Mouse (Mus musculus): ENCODE data around the gene Adamts4. TPM values are rescaled to one million over a fixed set of nuclear protein-coding genes. Genes with fewer than 3 reads are reported as not detected.

Adamts4 gene
- polyA plus RNA-seq, 1 experiment = 20.1 TPM

DNA sequence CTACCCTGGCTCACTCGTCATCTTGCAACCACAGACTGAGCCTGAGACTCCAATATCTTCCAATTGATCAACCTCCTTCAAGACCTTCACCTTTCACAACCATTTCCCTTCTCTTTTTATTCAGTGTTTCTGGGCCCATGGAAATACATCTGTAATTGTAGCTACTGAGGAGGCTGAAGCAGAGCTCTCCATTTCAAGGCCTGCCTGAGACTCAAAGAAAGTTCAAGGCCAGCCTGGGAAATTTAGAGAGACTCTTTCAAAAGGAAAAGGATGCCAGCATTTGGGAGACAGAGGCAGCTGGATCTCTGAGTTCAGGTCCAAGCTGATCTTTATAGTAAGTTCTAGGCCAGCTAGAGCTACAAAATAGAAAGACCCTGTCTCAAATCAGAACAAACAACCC lies 22.3 kb upstream of the Adamts4 start:
- TF ChIP-seq CTCF (IDR thresholded peaks at IDR 0.05; ENCODE audit: extremely low read depth, insufficient read depth, low read length) = no peak
- TF ChIP-seq POLR2A (IDR thresholded peaks at IDR 0.05; ENCODE audit: extremely low read depth, insufficient read depth, low read length) = no peak
- Histone ChIP-seq H3K27ac (ENCODE audit: insufficient read depth, low read length) (no peak overlapping the region), H3K4me3 (ENCODE audit: insufficient read depth, low read length) (no peak overlapping the region), H3K4me1 (ENCODE audit: control insufficient read depth, insufficient read depth, low read length) (no peaks in the 10 kb centered on the region)

DNA sequence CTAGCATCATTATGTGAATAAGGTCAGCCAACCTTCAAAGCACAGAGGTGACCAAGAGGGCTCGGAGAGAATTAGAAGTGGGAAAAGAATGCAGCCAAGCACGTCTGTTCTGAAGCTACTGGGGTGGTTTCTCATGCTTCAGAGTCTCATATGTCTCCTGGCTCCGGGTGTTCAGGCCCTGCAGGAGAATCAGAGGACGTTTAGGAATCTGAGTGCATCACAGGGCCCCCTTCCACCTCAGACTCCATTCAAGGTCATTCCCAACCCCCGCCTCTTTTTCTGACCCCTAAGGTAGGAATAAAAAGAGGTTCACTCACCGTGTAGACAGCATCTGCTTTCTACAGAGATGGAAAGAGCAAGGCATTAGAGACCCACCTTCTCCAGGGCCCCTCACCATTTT lies 20.5 kb upstream of the Adamts4 start:
- Histone ChIP-seq H3K4me3 (ENCODE audit: insufficient read depth, low read length) (no peak overlapping the region), H3K4me1 (ENCODE audit: control insufficient read depth, insufficient read depth, low read length) (no peaks in the 10 kb centered on the region), H3K27ac (ENCODE audit: insufficient read depth, low read length) (no peak overlapping the region)
- TF ChIP-seq CTCF (IDR thresholded peaks at IDR 0.05; ENCODE audit: extremely low read depth, insufficient read depth, low read length) (no peak), POLR2A (IDR thresholded peaks at IDR 0.05; ENCODE audit: extremely low read depth, insufficient read depth, low read length) (no peak)

DNA sequence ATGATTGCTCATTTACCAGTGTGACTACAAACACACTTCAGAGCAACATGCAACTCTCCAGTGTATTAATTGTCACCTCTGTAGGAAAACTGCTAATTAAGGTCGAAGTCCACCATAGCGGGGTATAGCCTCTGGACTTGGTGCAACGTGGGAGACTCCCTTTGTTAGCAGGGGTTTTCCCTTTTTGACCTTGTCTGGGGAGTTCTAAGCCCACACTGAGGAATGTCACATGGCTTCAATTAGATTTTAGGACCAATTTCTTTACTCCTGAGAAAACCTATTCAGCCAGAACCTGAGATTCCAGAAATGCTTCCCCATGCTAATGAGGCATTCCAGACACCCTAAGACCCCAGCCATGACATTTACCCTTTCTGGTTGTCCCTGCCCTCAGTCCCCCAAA lies 20.0 kb upstream of the Adamts4 start:
- TF ChIP-seq POLR2A (IDR thresholded peaks at IDR 0.05; ENCODE audit: extremely low read depth, insufficient read depth, low read length) (no peak), CTCF (IDR thresholded peaks at IDR 0.05; ENCODE audit: extremely low read depth, insufficient read depth, low read length) (no peak)
- H3K4me3 ChIP-seq (ENCODE audit: insufficient read depth, low read length) = no peak overlapping the region
- no peaks in the 10 kb centered on the region for H3K4me1 ChIP-seq (ENCODE audit: control insufficient read depth, insufficient read depth, low read length)
- no peak overlapping the region for H3K27ac ChIP-seq (ENCODE audit: insufficient read depth, low read length)

DNA sequence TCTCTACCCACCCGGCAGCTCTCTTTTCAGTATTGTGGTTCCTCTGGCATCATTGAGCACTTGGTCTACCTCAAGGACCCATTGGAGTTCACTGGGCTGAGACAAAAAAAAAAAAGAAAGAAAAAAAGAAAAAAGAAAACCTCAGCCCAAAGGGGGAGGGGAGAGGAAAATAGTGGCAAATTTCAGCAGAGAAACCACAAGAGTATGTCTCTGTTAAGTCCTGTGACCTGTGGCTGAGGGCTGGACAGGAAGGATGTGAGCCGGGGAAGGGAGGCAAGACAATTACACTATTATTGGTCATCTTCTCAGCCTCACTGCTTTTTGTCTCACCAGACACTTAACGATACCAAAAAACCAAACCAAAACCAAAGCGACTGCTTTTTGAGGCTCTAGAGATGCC lies 18.4 kb upstream of the Adamts4 start:
- TF ChIP-seq CTCF (IDR thresholded peaks at IDR 0.05; ENCODE audit: extremely low read depth, insufficient read depth, low read length) (no peak), POLR2A (IDR thresholded peaks at IDR 0.05; ENCODE audit: extremely low read depth, insufficient read depth, low read length) (no peak)
- Histone ChIP-seq H3K4me1 (ENCODE audit: control insufficient read depth, insufficient read depth, low read length) (no peaks in the 10 kb centered on the region), H3K4me3 (ENCODE audit: insufficient read depth, low read length) (no peak overlapping the region), H3K27ac (ENCODE audit: insufficient read depth, low read length) (no peak overlapping the region)

DNA sequence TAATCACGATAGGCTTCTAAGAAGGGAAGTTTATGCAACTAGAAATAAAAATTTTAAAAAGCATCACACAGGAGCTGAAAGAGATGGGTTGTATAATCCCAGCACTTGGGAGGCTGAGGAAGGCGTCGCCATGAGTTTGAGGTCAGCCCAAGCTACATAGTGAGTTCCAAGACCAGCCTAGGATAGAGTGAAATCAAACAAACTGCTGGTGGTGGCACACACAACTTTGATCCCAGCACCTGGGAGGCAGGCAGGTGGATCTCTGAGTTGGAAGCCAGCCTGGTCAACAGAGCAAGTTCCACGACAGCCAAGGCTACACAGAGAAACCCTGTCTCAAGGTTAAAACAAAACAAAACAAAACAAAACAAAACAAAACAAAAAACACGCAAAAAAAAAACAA lies 17.9 kb upstream of the Adamts4 start:
- no peak overlapping the region for H3K4me3 ChIP-seq (ENCODE audit: insufficient read depth, low read length)
- no peak overlapping the region for H3K27ac ChIP-seq (ENCODE audit: insufficient read depth, low read length)
- no peaks in the 10 kb centered on the region for H3K4me1 ChIP-seq (ENCODE audit: control insufficient read depth, insufficient read depth, low read length)
- no peak for TF ChIP-seq CTCF (IDR thresholded peaks at IDR 0.05; ENCODE audit: extremely low read depth, insufficient read depth, low read length)
- TF ChIP-seq POLR2A (IDR thresholded peaks at IDR 0.05; ENCODE audit: extremely low read depth, insufficient read depth, low read length) = no peak

DNA sequence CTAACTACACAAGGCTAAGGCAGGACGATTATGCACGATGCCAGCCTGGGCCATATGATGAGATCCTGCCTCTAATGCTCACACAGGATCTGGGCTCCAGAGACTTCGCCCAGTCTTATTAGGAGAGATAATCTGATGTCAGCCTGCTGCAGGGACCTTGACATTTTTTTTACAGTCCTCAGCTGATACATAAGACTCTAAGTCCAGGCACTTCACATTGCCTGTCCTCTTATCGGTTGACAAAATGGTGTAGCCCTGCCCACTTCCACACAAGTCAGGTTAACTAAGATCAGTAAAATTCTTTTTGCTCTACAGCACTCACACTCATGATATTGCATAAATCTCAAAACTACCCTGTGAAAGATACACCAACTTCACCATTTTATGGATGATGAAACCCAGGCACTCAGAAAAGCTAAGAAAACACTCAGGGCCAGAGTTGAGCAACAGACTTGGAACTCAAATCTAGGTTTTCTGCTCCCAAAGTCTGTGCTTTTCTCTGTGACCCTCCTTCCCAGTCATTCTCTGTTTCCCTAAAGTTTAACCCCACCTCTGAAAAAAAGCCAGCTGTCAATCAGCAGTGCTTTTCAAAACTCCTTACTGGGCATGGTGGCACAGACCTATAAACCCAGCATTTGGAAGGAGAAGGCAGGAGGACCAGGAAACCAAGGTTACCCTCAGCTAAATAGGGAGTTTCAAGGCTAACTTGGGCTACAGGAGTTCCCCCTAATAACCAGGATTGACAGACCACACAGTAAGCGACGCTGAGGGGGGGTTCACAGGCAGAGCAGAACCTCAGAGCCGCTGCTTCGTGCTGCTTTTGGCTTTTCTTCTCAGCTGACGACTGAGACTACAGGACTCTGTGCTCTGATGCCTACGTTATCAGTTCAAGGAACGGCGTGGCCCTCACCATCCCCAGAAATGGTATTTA lies 17.2 kb upstream of the Adamts4 start:
- H3K27ac ChIP-seq (ENCODE audit: insufficient read depth, low read length) = no peak overlapping the region
- H3K4me3 ChIP-seq (ENCODE audit: insufficient read depth, low read length) = no peak overlapping the region
- no peaks in the 10 kb centered on the region for H3K4me1 ChIP-seq (ENCODE audit: control insufficient read depth, insufficient read depth, low read length)
- TF ChIP-seq CTCF (IDR thresholded peaks at IDR 0.05; ENCODE audit: extremely low read depth, insufficient read depth, low read length) = no peak
- TF ChIP-seq POLR2A (IDR thresholded peaks at IDR 0.05; ENCODE audit: extremely low read depth, insufficient read depth, low read length) = no peak

DNA sequence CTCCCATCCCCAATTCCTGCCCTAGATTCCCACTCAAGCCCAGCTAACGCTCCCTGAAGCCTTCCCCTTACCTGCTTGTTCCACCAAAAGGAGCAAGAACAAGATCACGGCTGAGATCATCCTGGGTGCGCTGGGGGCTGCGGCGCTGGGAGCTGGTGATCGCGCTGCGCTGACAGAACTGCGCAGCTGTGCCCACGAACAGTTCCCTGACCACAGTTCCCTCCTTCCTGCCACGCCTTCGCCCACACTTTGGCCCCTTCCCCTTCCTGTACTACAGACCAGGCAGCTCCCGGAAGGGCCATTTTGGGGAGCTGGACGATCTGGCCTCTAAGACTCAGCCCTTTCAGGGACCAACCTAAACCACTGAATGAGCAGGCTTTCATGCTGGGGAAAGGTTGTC lies 16.1 kb upstream of the Adamts4 start, which contains the start of gene Fcer1g:
Gene Fcer1g (minus strand): TSS at position 240 of the 400 bp plus-strand sequence.
- Histone ChIP-seq H3K4me1 (ENCODE audit: control insufficient read depth, insufficient read depth, low read length) (no peaks in the 10 kb centered on the region), H3K4me3 (ENCODE audit: insufficient read depth, low read length) (no peak within 1 kb of the TSS), H3K27ac (ENCODE audit: insufficient read depth, low read length) (no peak within 1 kb of the TSS)
- TF ChIP-seq POLR2A (IDR thresholded peaks at IDR 0.05; ENCODE audit: extremely low read depth, insufficient read depth, low read length) (no peak), CTCF (IDR thresholded peaks at IDR 0.05; ENCODE audit: extremely low read depth, insufficient read depth, low read length) (no peak)

DNA sequence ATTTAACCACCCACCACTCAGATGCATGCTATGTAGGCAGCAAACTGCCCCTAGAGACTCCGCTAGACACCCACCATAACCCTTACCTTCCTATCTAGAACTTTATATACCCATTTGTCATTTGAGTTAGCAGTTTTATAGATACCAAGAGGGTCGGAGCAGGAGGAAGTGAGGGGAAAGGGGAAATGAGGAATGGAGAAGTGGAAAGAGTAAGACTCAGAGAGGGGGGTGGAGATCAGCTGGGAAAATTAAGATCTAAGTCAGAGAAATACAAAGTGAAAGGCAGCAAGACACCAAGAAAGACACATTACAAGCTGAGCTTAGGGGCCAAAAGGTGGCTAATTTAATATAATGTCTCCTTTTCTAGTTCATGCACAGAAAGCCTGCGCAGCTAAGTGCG lies 15.7 kb upstream of the Adamts4 start:
- no peak for TF ChIP-seq CTCF (IDR thresholded peaks at IDR 0.05; ENCODE audit: extremely low read depth, insufficient read depth, low read length)
- TF ChIP-seq POLR2A (IDR thresholded peaks at IDR 0.05; ENCODE audit: extremely low read depth, insufficient read depth, low read length) = no peak
- Histone ChIP-seq H3K4me3 (ENCODE audit: insufficient read depth, low read length) (no peak overlapping the region), H3K4me1 (ENCODE audit: control insufficient read depth, insufficient read depth, low read length) (no peaks in the 10 kb centered on the region), H3K27ac (ENCODE audit: insufficient read depth, low read length) (no peak overlapping the region)

DNA sequence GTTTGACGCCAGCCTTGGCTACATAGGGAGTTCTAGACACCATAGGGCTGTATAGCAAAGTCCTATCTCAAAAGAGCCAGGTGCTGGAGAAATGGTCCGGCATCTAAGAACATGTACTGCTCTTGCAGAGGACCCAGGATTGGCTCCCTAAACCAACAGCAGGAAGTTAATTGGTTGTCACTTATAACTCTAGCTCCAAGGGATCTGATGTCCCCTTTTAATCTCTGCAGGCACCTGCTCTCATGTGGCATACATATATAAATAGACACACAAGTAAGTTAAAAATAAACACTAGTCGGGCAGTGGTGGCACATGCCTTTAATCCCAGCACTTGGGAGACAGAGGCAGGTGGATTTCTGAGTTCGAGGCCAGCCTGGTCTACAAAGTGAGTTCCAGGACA lies 14.4 kb upstream of the Adamts4 start:
- H3K4me1 ChIP-seq (ENCODE audit: control insufficient read depth, insufficient read depth, low read length) = no peaks in the 10 kb centered on the region
- no peak overlapping the region for H3K4me3 ChIP-seq (ENCODE audit: insufficient read depth, low read length)
- H3K27ac ChIP-seq (ENCODE audit: insufficient read depth, low read length) = no peak overlapping the region
- no peak for TF ChIP-seq POLR2A (IDR thresholded peaks at IDR 0.05; ENCODE audit: extremely low read depth, insufficient read depth, low read length)
- TF ChIP-seq CTCF (IDR thresholded peaks at IDR 0.05; ENCODE audit: extremely low read depth, insufficient read depth, low read length) = no peak

DNA sequence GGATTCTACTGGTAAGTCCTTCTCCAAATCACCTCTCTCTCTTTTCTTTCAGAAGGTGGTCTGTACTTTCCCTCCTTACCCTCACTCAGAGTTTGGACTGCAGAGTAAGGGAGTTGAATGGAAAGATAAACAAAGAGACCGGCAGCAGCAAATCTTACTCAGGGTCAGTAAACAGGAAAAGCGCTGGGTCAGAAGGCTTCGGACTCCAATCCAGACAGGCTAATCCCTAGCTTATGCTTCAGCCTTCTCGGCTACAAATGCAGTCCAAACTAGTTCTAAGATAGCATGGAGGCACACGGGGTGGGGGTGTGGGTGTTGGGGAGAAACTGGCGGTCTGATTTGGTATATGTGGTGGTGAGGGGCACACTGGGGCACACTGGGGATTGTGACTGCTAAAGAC lies 12.8 kb upstream of the Adamts4 start:
- no peak overlapping the region for H3K4me3 ChIP-seq (ENCODE audit: insufficient read depth, low read length)
- H3K27ac ChIP-seq (ENCODE audit: insufficient read depth, low read length) = no peak overlapping the region
- H3K4me1 ChIP-seq (ENCODE audit: control insufficient read depth, insufficient read depth, low read length) = no peaks in the 10 kb centered on the region
- TF ChIP-seq POLR2A (IDR thresholded peaks at IDR 0.05; ENCODE audit: extremely low read depth, insufficient read depth, low read length) (no peak), CTCF (IDR thresholded peaks at IDR 0.05; ENCODE audit: extremely low read depth, insufficient read depth, low read length) (no peak)
